Mouse (Mus musculus) heart, adult 2 months (tissue): ENCODE results near the gene Spin4. TPM values are rescaled to one million over a fixed set of nuclear protein-coding genes. Genes with fewer than 3 reads are reported as not detected.
A peak's percentile ranks its signal among the peaks of the same experiment; 100 is the strongest.

ENCODE experiments used
- DNase-seq, 2 experiments: peaks; one replicate each; pipeline ENCODE4 v3.0.0; 2021
- H3K27ac ChIP-seq: fragments of 200-600 bp; 2 replicates; pipeline ENCODE4 v1.8.1; 2022
- H3K27me3 ChIP-seq: fragments of 200-500 bp; 2 replicates; pipeline ENCODE4 v1.6.1; 2012; ENCODE audit warnings: mild to moderate bottlenecking, low read length, inconsistent platforms, mixed read lengths; ENCODE audit not compliant: control insufficient read depth, insufficient read depth
- H3K36me3 ChIP-seq: fragments of 200-500 bp; 2 replicates; pipeline ENCODE4 v1.6.1; 2012; ENCODE audit warnings: low read length, inconsistent platforms; ENCODE audit not compliant: control insufficient read depth, insufficient read depth
- H3K4me1 ChIP-seq: fragments of 200-500 bp; 2 replicates; pipeline ENCODE4 v1.6.1; 2011; ENCODE audit warnings: low read length; ENCODE audit not compliant: control insufficient read depth, insufficient read depth
- H3K4me3 ChIP-seq: fragments of 200-600 bp; 2 replicates; pipeline ENCODE4 v1.8.1; 2022
- H3K79me2 ChIP-seq: fragments of 200-500 bp; replicated peaks from 2 replicates; pipeline ENCODE4 v1.6.1; 2012; ENCODE audit warnings: mild to moderate bottlenecking, inconsistent platforms, low read length, moderate library complexity, mixed read lengths; ENCODE audit not compliant: control insufficient read depth, insufficient read depth
- H3K9ac ChIP-seq: fragments of 200-500 bp; 2 replicates; pipeline ENCODE4 v1.6.1; 2012; ENCODE audit warnings: low read depth, mild to moderate bottlenecking, control low read depth, inconsistent platforms, low read length, mixed read lengths
- CTCF ChIP-seq: fragments of 200-600 bp; IDR thresholded peaks from 2 replicates; pipeline ENCODE4 v1.8.1; 2022; ENCODE audit warnings: antibody characterized with exemption, mild to moderate bottlenecking, moderate library complexity
- EP300 ChIP-seq: fragments of 200-500 bp; IDR thresholded peaks from 2 replicates; pipeline ENCODE4 v1.6.1; 2011; ENCODE audit warnings: low read depth, low read length, control low read depth; ENCODE audit not compliant: insufficient read depth
- POLR2A ChIP-seq: fragments of 200-500 bp; IDR thresholded peaks from 2 replicates; pipeline ENCODE4 v1.6.1; 2011; ENCODE audit warnings: mild to moderate bottlenecking, low read depth, low read length, control low read depth; ENCODE audit not compliant: insufficient read depth
- WGBS: fragments of 180-500 bp; shearing (Covaris S2); methylation state at CpG from one replicate; pipeline ENCODE4 v1.1.7; 2018; 5-methylcytosine and 5-hydroxymethylcytosine counted together
- intact Hi-C: fragments of 180-260 bp; cut with DNase I; formaldehyde crosslinking; loops from one replicate; pipeline ENCODE4 v1.15.1; 2025
- polyA plus RNA-seq: library from polyadenylated mRNA; depleted of rRNA; stranded (reverse); fragments of >200 nt; gene quantifications from 2 replicates; pipeline ENCODE4 v1.2.3, GENCODE M21; 2012; rRNA removed
- total RNA-seq, 2 experiments: library from RNA; stranded (reverse); gene quantifications; 2 replicates each; pipeline ENCODE4 v1.2.3; 2021

Gene Spin4
- total and polyA plus RNA-seq, 3 experiments, result 0.35 to 0.86 (median 0.76) TPM

DNA sequence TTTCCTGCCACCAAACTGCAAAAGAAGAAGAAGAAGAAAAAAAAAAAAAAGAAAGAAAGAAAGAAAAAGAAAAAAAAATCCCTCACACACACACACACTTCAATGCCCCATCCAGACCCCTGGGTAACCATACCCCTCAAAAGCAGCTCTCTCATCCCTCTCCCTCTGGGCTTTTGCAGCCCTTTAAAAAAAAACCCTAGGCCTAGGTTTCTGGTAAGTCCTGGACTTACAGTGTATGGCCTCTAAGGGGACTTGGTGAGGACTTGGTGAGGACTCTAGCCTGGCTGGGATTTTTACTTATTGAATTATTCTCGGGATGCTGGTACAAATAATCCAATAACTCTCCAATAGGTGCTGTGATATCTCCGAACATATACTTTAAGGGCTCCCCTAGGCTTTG, 35.6 kb downstream of the Spin4 start:
- WGBS, result 66% methylated on average over 2 of the region's 2 CpGs

DNA sequence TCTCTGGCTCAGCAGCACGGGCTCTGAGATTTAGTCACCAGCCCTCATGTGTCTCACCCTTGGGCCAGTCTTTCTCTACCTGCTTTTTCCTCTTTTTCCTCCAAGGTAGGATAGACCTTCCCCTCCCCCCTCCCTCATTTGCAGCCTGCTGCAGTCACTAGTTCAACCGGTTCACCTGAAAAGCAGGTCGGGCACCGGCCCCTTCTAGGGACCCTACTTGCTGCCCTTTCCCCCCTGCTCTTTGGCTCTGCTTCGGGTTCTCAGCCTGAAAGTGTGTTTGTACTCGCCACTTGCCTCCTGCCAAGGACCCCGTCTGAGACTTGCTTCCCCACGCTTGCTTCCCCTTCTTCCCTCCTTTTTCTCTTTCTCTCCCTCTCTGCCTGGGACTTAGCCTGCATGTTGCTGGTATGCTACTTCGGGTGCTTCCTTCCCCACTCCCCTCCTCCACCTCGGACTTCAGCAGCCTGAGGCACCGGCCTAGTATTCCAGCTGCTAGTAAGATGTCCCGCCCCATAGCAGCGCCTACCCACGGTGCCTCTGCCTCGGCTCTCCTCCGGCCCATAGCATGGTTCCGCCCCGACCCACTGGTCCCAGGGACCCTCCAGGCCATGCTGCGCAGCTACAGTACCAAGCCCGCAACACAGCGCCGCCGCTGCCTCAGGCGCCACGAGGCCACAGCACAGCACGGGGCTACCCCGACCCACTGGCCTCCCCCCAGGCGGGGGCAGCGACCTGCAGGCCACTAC, 36.2 kb downstream of the Spin4 start:
- Histone ChIP-seq H3K4me1 (no peaks in the 10 kb centered on the region), H3K79me2 (no peaks in the 10 kb centered on the region), H3K27ac (no peak overlapping the region), H3K9ac (peak overlapping the region; percentile 50), H3K27me3 (no peaks in the 10 kb centered on the region), H3K4me3 (no peak overlapping the region; the same call in 1 of the 2 replicates), H3K36me3 (no peaks in the 10 kb centered on the region)
- WGBS, result 16% methylated on average over 29 of the region's 29 CpGs
- intact Hi-C loops, result no loop called here
- peak; percentile 21 to 24 for DNase-seq
- TF ChIP-seq POLR2A (no peak), EP300 (no peak), CTCF (no peak)

More for the DNA sequence above, 35.6 kb downstream of the Spin4 start:
- no peak overlapping the region for H3K27ac ChIP-seq
- H3K27me3 ChIP-seq, result no peaks in the 10 kb centered on the region
- TF ChIP-seq POLR2A (no peak), CTCF (no peak), EP300 (no peak)
- H3K36me3 ChIP-seq, result no peaks in the 10 kb centered on the region
- no peaks in the 10 kb centered on the region for H3K4me1 ChIP-seq
- H3K4me3 ChIP-seq, result no peak overlapping the region
- no peak for DNase-seq
- no peaks in the 10 kb centered on the region for H3K79me2 ChIP-seq
- H3K9ac ChIP-seq, result no peak overlapping the region; the same call in 1 of the 2 replicates
- intact Hi-C loops, result no loop called here

Other genes with a start within 250 kb of the Spin4 start
- gene Arhgef9, start 170.2 kb upstream of the Spin4 start, total RNA-seq, result 10 to 100 TPM; 14.5 to 15.9 TPM
- 6.8 and 12.3 TPM in 2 replicates for gene Arhgef9, start 170.2 kb upstream of the Spin4 start, polyA plus RNA-seq